Mouse (Mus musculus): ENCODE results near the gene Mthfsd. TPM values are rescaled to one million over a fixed set of nuclear protein-coding genes. Genes with fewer than 3 reads are reported as not detected.

The Mthfsd gene
- total and polyA plus RNA-seq, 3 experiments = 46.1 to 62.6 TPM; not detected in 1

DNA sequence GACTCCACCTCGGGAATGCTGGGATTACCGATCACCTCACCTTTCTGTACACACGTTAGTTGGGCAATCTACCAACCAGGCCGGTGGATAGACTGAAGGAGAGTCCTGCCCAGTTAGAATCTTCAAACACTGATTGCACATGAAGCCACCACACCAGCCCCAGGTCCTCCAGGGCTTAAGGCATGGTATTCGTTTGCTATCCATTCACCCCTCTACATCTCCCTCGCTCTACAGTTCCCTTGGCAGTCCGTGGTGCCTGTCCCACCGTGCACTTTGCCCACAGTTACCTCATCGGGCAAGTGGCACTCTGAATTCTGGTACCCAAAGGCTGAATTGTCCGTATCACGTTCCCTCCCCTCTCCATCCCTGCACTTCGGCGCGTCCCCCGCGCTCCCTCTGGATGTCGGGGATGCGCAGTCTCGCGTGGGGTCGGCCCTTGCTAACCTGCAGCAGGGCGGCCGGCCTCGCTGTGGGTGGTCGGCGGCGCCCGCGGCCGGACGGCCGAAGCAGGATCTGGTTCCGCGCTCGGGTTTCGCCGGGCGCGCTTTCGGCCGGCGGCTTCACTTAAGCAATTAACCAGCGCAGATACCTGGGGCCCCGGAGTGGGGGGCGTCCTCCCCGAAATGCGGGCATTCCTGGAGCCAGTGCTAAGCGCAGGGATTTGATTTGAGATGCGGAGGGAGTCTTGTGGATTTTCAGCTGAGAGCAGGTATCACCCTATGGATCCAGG, 27.7 kb downstream of the Mthfsd start:
- H3K36me3 ChIP-seq (ENCODE audit: control insufficient read depth in 1 of 2, insufficient read depth in 2 of 2, low read length in 2 of 2) = no peaks in the 10 kb centered on the region
- no peak for TF ChIP-seq CTCF (IDR thresholded peaks at IDR 0.05 in 2 of 3, conservative IDR thresholded peaks at IDR 0.05 in 1 of 3; ENCODE audit: control insufficient read depth in 1 of 3, insufficient read depth in 1 of 3, low read depth in 2 of 3, low read length in 3 of 3, poor library complexity in 1 of 3, severe bottlenecking in 1 of 3)
- no peak for TF ChIP-seq MAX (IDR thresholded peaks at IDR 0.05; ENCODE audit: low read length)
- TF ChIP-seq E2F4 (IDR thresholded peaks at IDR 0.05; ENCODE audit: borderline replicate concordance, low read depth, low read length) = no peak
- no peak for TF ChIP-seq USF2 (IDR thresholded peaks at IDR 0.05; ENCODE audit: borderline replicate concordance in 1 of 2, insufficient read depth in 1 of 2, low read depth in 1 of 2, low read length in 2 of 2)
- TF ChIP-seq EP300 (IDR thresholded peaks at IDR 0.05; ENCODE audit: low read depth in 1 of 2, low read length in 2 of 2) = no peak
- TF ChIP-seq MAFK (IDR thresholded peaks at IDR 0.05; ENCODE audit: borderline replicate concordance, low read depth, low read length) = no peak
- no peak for TF ChIP-seq GABPA (IDR thresholded peaks at IDR 0.05; ENCODE audit: low read depth, low read length)
- TF ChIP-seq ELF1 (IDR thresholded peaks at IDR 0.05; ENCODE audit: low read depth, low read length) = no peak
- no peak for TF ChIP-seq GATA1 (IDR thresholded peaks at IDR 0.05; ENCODE audit: low read depth, low read length)
- no peak for TF ChIP-seq NRF1 (IDR thresholded peaks at IDR 0.05; ENCODE audit: insufficient read depth, low read depth, low read length, poor library complexity, severe bottlenecking)
- no peak for TF ChIP-seq UBTF (IDR thresholded peaks at IDR 0.05; ENCODE audit: borderline replicate concordance, insufficient read depth, low read depth, low read length)
- no peak for TF ChIP-seq SIN3A (IDR thresholded peaks at IDR 0.05; ENCODE audit: low read length)
- H3K27me3 ChIP-seq (ENCODE audit: control insufficient read depth in 1 of 2, insufficient read depth in 2 of 2, low read length in 2 of 2) = no peaks in the 10 kb centered on the region
- no peak overlapping the region for H3K4me3 ChIP-seq (ENCODE audit: control insufficient read depth in 1 of 2, insufficient read depth in 1 of 2, low read depth in 2 of 2, low read length in 2 of 2)
- H3K27ac ChIP-seq (ENCODE audit: control insufficient read depth, low read depth, low read length) = no peak overlapping the region
- H3K4me1 ChIP-seq (ENCODE audit: control insufficient read depth in 1 of 2, insufficient read depth in 2 of 2, low read length in 2 of 2) = no peaks in the 10 kb centered on the region
- H3K79me2 ChIP-seq (ENCODE audit: control insufficient read depth, insufficient read depth, low read length, poor library complexity) = no peaks in the 10 kb centered on the region
- DNase-seq (ENCODE audit: low read depth, low spot score) = no peak
- H3K9ac ChIP-seq (ENCODE audit: control insufficient read depth, low read depth, low read length, poor library complexity, severe bottlenecking) = no peak overlapping the region
- H3K9me3 ChIP-seq (replicated peaks; ENCODE audit: insufficient read depth, low read length) = no peaks in the 10 kb centered on the region

- no peak for TF ChIP-seq TBP (IDR thresholded peaks at IDR 0.05; ENCODE audit: low read depth, low read length)
- TF ChIP-seq EP300 (IDR thresholded peaks at IDR 0.05; ENCODE audit: low read depth in 1 of 2, low read length in 2 of 2) = no peak
- no peak for TF ChIP-seq BHLHE40 (IDR thresholded peaks at IDR 0.05; ENCODE audit: borderline replicate concordance, low read depth, low read length)
- TF ChIP-seq NELFE (IDR thresholded peaks at IDR 0.05; ENCODE audit: low read depth, low read length) = no peak
- TF ChIP-seq SMC3 (IDR thresholded peaks at IDR 0.05; ENCODE audit: low read depth, low read length) = no peak
- no peak for TF ChIP-seq TAL1 (IDR thresholded peaks at IDR 0.05; ENCODE audit: low read length)
- TF ChIP-seq ZKSCAN1 (IDR thresholded peaks at IDR 0.05; ENCODE audit: low read depth, low read length) = no peak
- TF ChIP-seq GATA1 (IDR thresholded peaks at IDR 0.05; ENCODE audit: low read depth, low read length) = no peak
- no peak for TF ChIP-seq POLR2A (IDR thresholded peaks at IDR 0.05; ENCODE audit: control insufficient read depth in 1 of 2, insufficient read depth in 1 of 2, low read depth in 1 of 2, low read length in 2 of 2, poor library complexity in 1 of 2)
- Histone ChIP-seq H3K4me1 (ENCODE audit: control insufficient read depth in 1 of 2, insufficient read depth in 2 of 2, low read length in 2 of 2) (no peaks in the 10 kb centered on the region), H3K27ac (ENCODE audit: control insufficient read depth, low read depth, low read length) (no peak overlapping the region), H3K9me3 (replicated peaks; ENCODE audit: insufficient read depth, low read length) (no peaks in the 10 kb centered on the region), H3K9ac (ENCODE audit: control insufficient read depth, low read depth, low read length, poor library complexity, severe bottlenecking) (no peak overlapping the region), H3K79me2 (ENCODE audit: control insufficient read depth, insufficient read depth, low read length, poor library complexity) (no peaks in the 10 kb centered on the region), H3K4me3 (ENCODE audit: control insufficient read depth in 1 of 2, insufficient read depth in 1 of 2, low read depth in 2 of 2, low read length in 2 of 2) (no peak overlapping the region), H3K36me3 (ENCODE audit: control insufficient read depth in 1 of 2, insufficient read depth in 2 of 2, low read length in 2 of 2) (no peaks in the 10 kb centered on the region), H3K27me3 (ENCODE audit: control insufficient read depth in 1 of 2, insufficient read depth in 2 of 2, low read length in 2 of 2) (no peaks in the 10 kb centered on the region)
- no peak for DNase-seq (ENCODE audit: low read depth, low spot score)
Measured at GRCm38 (mm10) chr8:121079944-121080343, 28.2 kb downstream of the Mthfsd start.

Measured in MEL (cell line).